Mouse (Mus musculus) layer of hippocampus, postnatal 10 days (tissue): ENCODE measurements at regions not wholly inside any gene's neighbourhood (a gene's known extent, or its start where the extent isn't known, plus 50 kb on each side); places are given as distances from the start of the nearest gene placed in this dataset.

ENCODE experiments used
- DNase-seq, 2 experiments: peaks; one replicate each; pipeline ENCODE4 v3.0.0; 2021; ENCODE audit warnings: low spot score in 2 of 2

- no peak for DNase-seq
Measured at GRCm38 (mm10) chr2:11853210-11853973, 75.7 kb downstream of the Ankrd16 start.

- no peak for DNase-seq
Measured at GRCm38 (mm10) chr2:11869983-11870382, 92.3 kb downstream of the Ankrd16 start.

GRCm38 (mm10) chr2:11880005-11880404 lies 102.3 kb downstream of the Ankrd16 start:
- no peak for DNase-seq

- DNase-seq = no peak
Measured at GRCm38 (mm10) chr2:11894792-11895568, 117.3 kb downstream of the Ankrd16 start.

GRCm38 (mm10) chr2:11899698-11900660 lies 122.3 kb downstream of the Ankrd16 start:
- DNase-seq = no peak

DNA sequence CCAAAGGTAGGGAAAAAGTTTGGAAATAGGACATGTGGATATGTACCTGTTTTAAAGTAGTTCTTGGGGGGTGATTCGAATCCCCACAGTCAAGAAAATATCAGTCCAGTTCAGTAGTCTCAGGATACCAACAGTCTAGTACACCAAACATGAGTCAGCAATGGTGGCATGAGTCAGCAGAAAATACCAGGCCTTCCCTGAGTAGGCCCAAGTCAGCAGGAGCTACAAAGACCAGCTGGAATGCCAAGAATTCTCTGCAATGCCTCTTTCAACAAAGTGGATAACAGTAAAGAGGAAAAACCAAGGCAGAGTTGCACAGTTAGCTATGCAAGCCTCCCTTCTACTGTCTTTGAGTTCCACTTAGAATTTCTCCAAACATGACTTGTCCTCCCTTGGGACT lies 137.1 kb downstream of the Ankrd16 start:
- DNase-seq = no peak

DNA sequence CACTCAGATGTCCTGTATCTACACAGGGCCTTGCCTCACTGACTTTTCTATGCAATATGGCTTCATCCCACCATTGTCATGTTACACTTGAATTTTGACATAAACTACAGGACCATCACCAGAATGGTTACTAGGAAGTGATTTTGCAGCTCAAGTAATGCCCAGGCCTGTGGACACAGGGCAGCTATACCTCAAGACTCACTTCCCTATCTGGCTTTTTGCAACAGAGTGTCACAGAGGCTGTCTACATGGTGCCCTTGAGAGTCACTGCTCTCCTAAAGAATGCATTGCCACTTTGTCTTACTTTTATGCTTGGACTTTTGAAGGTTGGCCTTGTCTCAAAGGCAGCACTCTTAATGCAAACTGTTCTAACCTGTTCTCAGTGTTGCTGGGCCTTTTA lies 139.7 kb downstream of the Ankrd16 start:
- DNase-seq = no peak

GRCm38 (mm10) chr2:11918070-11918469 lies 140.4 kb downstream of the Ankrd16 start:
- DNase-seq = no peak

GRCm38 (mm10) chr2:11960777-11961176 lies 183.1 kb downstream of the Ankrd16 start:
- no peak for DNase-seq

GRCm38 (mm10) chr2:11965374-11965773 lies 187.7 kb downstream of the Ankrd16 start:
- DNase-seq = no peak

- no peak for DNase-seq
Measured at GRCm38 (mm10) chr2:11967001-11967400, 189.3 kb downstream of the Ankrd16 start.

DNA sequence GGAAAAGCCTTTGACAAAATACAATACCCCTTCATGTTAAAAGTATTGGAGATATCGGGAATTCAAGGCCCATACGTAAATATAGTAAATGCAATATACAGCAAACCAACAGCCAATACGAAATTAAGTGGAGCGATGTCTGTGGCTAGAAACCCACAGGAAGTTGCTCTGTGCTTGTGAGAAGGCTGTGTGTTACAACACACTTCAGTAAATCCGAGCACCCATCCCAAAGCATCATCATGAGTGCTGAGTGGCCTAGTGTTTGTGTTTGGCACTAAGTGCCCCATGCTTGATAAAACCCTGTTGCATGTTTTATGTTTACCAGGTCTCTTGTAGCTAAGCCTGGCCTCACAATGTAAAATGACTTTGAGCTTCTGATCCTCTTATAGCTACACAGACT lies 194.3 kb downstream of the Ankrd16 start:
- no peak for DNase-seq

DNA sequence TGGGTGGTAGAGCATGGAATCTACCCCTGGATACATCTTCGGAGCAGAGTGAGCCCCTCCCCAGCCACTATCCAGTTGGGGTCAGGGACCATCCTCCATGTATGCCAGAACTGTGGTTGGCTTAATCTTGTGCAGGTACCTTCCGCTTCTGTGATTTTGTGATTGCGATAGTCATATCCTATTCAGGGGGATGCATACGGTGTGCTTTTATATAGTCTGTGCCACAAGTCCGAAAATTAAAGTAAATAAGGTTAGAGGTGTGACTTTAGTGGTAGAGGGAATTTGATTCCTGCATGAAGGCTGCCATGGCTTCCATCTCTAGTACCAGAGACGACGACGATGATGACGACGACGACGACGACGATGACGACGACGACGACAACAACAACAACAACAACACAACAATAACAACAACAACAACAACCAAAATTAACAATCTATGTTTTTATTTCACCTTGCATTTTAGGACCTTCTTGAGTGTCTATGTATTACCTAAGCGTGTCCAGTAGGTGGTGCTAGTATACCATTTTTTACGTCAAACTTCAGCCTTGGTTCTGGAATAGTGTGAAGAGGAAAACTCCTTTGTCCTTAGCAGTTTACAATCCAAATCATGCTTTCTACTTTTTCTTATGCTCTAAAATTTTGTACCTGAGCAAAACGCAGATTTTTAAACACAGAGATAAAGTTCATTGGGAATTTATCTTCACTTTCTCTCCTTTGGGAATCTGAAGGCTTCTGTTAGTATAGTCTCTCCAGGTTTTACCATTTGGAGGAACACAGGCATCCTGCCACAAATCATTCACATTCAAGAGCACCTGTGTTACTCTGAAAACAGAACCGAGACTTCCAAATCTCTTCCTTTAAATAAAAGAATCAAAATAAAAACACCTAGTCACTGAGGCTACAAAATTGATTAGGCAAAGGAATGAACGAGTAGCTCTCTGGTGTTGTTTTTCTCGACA lies 224.5 kb downstream of the Ankrd16 start:
- no peak for DNase-seq

- no peak for DNase-seq
Measured at GRCm38 (mm10) chr2:12004330-12004729, 226.7 kb downstream of the Ankrd16 start.

DNA sequence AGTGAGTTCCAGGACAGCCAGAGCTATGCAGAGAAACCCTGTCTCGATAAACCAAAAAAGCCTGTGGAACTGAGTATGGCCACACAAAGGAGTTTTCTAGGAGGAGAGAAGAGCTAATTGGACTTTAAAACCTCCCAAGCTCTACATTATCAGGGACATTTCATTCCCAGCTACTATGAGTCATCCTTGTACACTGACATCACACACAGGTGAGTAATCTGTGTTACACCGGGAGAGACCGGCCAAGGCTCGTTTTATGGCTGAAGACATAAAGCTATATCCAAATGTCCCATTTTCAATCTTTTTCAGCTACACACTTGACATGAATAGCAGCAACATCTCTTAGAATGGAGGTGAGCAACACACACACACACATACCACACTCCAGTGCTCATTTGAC lies 229.5 kb downstream of the Ankrd16 start:
- no peak for DNase-seq

- no peak for DNase-seq
Measured at GRCm38 (mm10) chr2:12011441-12011840, 233.8 kb downstream of the Ankrd16 start.

- no peak for DNase-seq
Measured at GRCm38 (mm10) chr2:12019607-12020006, 241.9 kb downstream of the Ankrd16 start.

- no peak for DNase-seq
Measured at GRCm38 (mm10) chr2:12023402-12024111, 245.9 kb downstream of the Ankrd16 start.

DNA sequence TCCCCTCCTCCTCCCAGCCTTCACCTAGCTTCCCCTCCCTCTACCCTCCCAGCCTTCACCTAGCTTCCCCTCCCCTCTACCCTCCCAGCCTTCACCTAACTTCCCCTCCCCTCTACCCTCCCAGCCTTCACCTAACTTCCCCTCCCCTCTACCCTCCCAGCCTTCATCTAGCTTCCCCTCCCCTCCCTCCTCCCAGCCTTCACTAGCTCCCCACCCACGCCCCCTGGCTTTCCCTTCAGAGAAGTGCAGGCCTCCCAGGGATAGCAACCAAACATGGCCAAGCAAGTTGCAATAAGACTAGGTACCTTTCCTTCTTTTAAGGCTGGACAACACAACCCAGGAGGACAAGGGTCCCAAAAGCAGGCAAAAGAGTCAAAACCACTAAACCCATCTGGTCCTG lies 248.5 kb downstream of the Ankrd16 start:
- no peak for DNase-seq
